Mouse (Mus musculus) midbrain, embryonic 14.5 days (tissue): ENCODE data around the gene Nckap1. TPM values are rescaled to one million over a fixed set of nuclear protein-coding genes. Genes with fewer than 3 reads are reported as not detected.

Experiments used
- ATAC-seq: fragments of 200-750 bp; cut with Nextera tagmentation; 2 replicates; pipeline ENCODE4 v1.8.0; 2017; ENCODE audit warnings: moderate number of reproducible peaks, moderate library complexity; ENCODE audit not compliant: low FRiP score, low TSS enrichment
- DNase-seq: peaks from one replicate; pipeline ENCODE4 v3.0.0-alpha.2; 2015
- H3K27ac ChIP-seq: fragments of 300-500 bp; sonication (generic); replicated peaks from 2 replicates; pipeline ENCODE4 v1.5.1; 2014; ENCODE audit warnings: mild to moderate bottlenecking, low read depth, low read length, moderate library complexity
- H3K27me3 ChIP-seq: fragments of 300-500 bp; sonication (generic); 2 replicates; pipeline ENCODE4 v1.6.1; 2014; ENCODE audit warnings: low read length, control low read depth, mixed read lengths; ENCODE audit not compliant: control insufficient read depth, insufficient read depth
- H3K36me3 ChIP-seq: fragments of 300-500 bp; sonication (generic); 2 replicates; pipeline ENCODE4 v1.6.1; 2014; ENCODE audit warnings: low read length, control low read depth; ENCODE audit not compliant: control insufficient read depth, insufficient read depth
- H3K4me1 ChIP-seq: fragments of 300-500 bp; sonication (generic); 2 replicates; pipeline ENCODE4 v1.6.1; 2014; ENCODE audit warnings: mild to moderate bottlenecking, antibody characterized with exemption, low read length, control low read depth; ENCODE audit not compliant: control insufficient read depth, insufficient read depth
- H3K4me2 ChIP-seq: fragments of 300-500 bp; sonication (generic); 2 replicates; pipeline ENCODE4 v1.6.1; 2014; ENCODE audit warnings: mild to moderate bottlenecking, low read length, moderate library complexity
- H3K4me3 ChIP-seq: fragments of 300-500 bp; sonication (generic); replicated peaks from 2 replicates; pipeline ENCODE4 v1.5.1; 2014; ENCODE audit warnings: low read depth, low read length
- H3K9ac ChIP-seq: fragments of 300-500 bp; sonication (generic); replicated peaks from 2 replicates; pipeline ENCODE4 v1.6.1; 2014; ENCODE audit warnings: mild to moderate bottlenecking, low read length, moderate library complexity
- H3K9me3 ChIP-seq: fragments of 300-500 bp; sonication (generic); 2 replicates; pipeline ENCODE4 v1.6.1; 2016; ENCODE audit warnings: low read length, control low read depth, mixed read lengths; ENCODE audit not compliant: control insufficient read depth
- WGBS: fragments of 180-500 bp; shearing (Covaris S2); extraction: QIAGEN DNeasy Blood & Tissue Kit; methylation state at CpG from one replicate; pipeline ENCODE4 v1.1.7; 2014; 5-methylcytosine and 5-hydroxymethylcytosine counted together
- polyA plus RNA-seq: library from polyadenylated mRNA; unstranded; fragments of >200 nt; fragmentation: Nextera tagmentation; extraction: Ambion mirVana; gene quantifications from 2 replicates; pipeline ENCODE4 v1.2.1, GENCODE M21; 2014

Nckap1 gene
- polyA plus RNA-seq: 82.3 and 94.7 TPM in 2 replicates

DNA sequence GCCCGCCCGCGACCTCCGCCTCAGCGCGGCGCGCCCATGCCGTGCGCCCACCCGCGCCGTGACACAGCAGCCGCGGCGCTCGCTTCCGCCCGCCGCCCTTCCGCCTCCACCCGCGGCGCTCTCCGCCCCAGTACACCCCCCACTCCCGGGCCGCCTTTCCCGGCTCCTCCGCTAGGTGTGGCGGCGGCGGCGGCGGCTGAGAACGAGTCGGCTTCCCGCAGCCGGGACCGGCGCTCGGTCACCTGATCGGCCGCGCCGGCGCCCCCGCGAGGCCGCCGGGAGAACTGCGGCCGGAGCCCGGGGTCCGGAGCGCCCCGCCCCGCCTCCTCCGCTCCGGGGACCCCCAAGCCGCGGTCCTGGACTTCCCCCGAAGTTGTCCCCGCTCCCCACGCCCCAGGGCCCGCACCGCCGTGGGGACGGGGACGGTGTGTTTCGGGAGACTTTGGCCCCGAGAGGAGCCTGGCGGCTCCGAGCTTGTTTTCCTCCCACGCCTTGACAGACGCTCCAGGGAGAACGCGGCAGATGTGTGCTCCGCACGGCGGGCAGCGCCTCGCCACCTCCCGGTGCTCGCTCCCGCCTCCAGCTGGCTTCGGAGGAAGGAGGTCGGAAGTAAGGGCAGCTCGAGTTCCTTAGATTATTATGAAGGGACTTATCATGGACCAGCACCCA lies at the start of gene Nckap1:
Nckap1 (minus strand) TSS at position 338 of the 669 bp plus-strand sequence.
- WGBS: under 1% methylated on average over 73 of the region's 88 CpGs
- Histone ChIP-seq H3K36me3 (no peaks in the 10 kb centered on the region), H3K27me3 (no peaks in the 10 kb centered on the region), H3K9me3 (no peaks in the 10 kb centered on the region), H3K4me3 (peak within 1 kb of the TSS; percentile 86), H3K9ac (peak within 1 kb of the TSS; percentile 99), H3K4me2 (peak within 1 kb of the TSS; percentile 81), H3K4me1 (peaks cover 16% of the 10 kb centered on the region), H3K27ac (peak within 1 kb of the TSS; percentile 98)
- peak; percentile 93 for DNase-seq
- ATAC-seq: peak; percentile 95

DNA sequence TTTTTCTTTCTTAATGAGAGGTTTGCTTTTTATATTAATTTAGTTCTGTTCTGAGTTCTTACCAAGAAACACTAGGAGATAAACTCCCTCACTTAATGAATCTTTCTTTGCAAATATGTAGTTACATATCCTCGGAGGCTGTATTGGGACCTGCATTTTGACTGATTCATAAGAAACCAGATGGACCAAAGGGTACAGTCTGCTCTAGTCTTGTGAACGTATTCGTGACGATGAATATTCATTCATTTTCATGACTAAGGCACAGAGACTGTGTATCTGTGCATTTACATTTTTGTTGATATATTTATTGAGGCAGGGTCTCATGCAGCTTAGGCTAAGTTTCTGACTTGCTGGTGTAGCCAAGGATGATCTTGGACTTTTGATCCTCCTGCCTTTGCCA lies 43.3 kb upstream of the Nckap1 start:
- Histone ChIP-seq H3K4me2 (no peak overlapping the region), H3K4me1 (no peaks in the 10 kb centered on the region), H3K27ac (no peak overlapping the region), H3K27me3 (no peaks in the 10 kb centered on the region), H3K36me3 (peaks cover 14% of the 10 kb centered on the region; the same call in 1 of the 2 replicates), H3K9ac (no peak overlapping the region), H3K9me3 (no peaks in the 10 kb centered on the region), H3K4me3 (no peak overlapping the region)
- DNase-seq (no peak), ATAC-seq (no peak)
- WGBS: 96% methylated on average over 4 of the region's 4 CpGs

DNA sequence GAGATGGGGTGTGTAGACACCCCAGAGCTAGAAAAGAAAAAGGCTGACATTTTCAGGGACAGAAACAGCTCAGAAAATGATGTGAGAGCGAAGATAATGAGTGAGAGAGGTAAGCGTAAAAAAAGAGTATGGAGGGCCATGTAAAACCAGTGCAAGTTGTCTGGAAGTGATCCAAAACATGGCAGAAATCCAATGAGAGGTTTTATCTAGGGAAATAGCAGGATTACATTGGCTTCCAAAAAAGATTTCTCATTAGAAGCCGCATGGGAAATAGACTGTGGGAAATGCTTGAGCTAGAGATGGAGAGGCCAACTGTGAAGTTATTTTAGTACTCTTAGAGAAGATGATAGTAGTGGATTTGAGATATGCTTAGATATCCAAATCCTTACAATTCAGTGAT lies 40.7 kb upstream of the Nckap1 start:
- no peaks in the 10 kb centered on the region for H3K9me3 ChIP-seq
- 94% methylated on average over 3 of the region's 3 CpGs for WGBS
- ATAC-seq (no peak), DNase-seq (no peak)
- H3K27ac ChIP-seq: no peak overlapping the region
- no peaks in the 10 kb centered on the region for H3K27me3 ChIP-seq
- H3K36me3 ChIP-seq: peaks cover 14% of the 10 kb centered on the region; the same call in 1 of the 2 replicates
- H3K4me1 ChIP-seq: peaks cover 7% of the 10 kb centered on the region
- no peak overlapping the region for H3K4me2 ChIP-seq
- no peak overlapping the region for H3K4me3 ChIP-seq
- no peak overlapping the region for H3K9ac ChIP-seq

DNA sequence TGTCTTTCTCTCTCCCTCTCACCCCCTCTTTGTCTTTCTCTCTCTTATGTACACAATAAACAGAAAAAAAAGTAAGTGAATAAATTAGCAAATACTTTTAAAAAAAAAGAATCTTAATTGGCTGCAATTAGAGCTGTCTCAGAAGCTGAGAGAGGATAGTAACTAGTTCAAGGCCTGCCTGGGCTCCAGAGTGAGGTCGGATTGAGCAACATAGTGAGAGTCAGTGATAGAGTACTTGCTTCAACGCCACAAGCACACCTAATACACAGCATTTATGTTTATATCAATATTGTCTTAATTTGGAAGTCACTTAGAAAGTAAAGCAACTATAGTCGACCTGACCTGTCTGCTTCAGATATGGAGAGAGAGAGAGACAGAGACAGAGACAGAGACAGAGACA lies 37.8 kb upstream of the Nckap1 start:
- no peak for ATAC-seq
- 90% methylated on average over 3 of the region's 3 CpGs for WGBS
- H3K4me2 ChIP-seq: no peak overlapping the region

DNA sequence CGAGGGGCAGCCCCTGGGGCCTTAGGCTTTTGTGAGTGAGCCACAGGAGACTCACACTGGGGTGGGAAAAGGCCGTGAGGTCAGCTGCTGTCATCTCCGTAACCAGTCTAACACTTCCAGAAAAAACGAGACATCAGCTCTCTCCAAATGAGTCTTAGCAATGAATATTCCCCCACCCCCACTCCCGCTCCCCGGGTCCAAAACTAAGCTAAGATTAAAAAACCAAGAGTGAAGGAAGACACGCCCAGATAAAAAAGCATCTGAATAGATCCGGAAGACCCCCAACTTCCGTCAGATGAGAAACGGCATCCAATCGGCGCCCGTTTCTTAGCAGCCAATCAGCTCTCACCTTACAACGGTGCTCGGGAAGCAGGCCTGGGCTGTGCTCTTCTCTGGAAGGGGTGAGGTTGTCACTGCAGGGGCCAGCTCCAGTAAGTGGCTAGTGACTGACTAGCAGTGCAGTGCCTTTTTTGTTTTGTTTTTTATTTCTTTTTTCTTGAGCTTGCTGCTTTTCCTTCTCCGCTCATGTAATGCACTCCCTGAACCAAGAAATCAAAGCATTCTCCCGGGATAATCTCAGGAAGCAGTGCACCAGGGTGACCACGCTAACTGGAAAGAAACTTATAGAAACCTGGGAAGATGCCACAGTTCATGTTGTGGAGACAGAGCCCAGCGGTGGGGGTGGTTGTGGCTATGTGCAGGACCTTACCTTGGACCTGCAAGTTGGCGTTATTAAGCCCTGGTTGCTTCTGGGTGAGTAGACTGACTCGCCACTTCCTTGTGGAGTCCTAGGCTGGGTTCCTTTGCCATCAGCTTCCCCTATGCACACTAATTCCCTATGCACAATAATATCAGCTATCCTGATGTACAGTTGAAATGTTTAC lies 35.9 kb upstream of the Nckap1 start, which contains the start of the genes Dusp19 and Nup35:
Dusp19 (plus strand) TSS at position 192 of the 884 bp plus-strand sequence.
Nup35 (plus strand) TSS at position 383 of the 884 bp plus-strand sequence.
- WGBS: 2% methylated on average over 21 of the region's 21 CpGs
- peak within 1 kb of the TSS; percentile 51 for H3K4me3 ChIP-seq
- peak; percentile 96 for DNase-seq
- H3K9ac ChIP-seq: peak within 1 kb of the TSS; percentile 60
- no peaks in the 10 kb centered on the region for H3K9me3 ChIP-seq
- H3K4me1 ChIP-seq: peaks cover 11% of the 10 kb centered on the region
- ATAC-seq: peak; percentile 99
- H3K36me3 ChIP-seq: no peaks in the 10 kb centered on the region
- H3K27me3 ChIP-seq: no peaks in the 10 kb centered on the region
- H3K27ac ChIP-seq: peak within 1 kb of the TSS; percentile 81
- peak within 1 kb of the TSS; percentile 69 for H3K4me2 ChIP-seq

More for the DNA sequence above, 37.8 kb upstream of the Nckap1 start:
- no peak overlapping the region for H3K9ac ChIP-seq
- no peak for DNase-seq
- H3K9me3 ChIP-seq: no peaks in the 10 kb centered on the region
- H3K27me3 ChIP-seq: no peaks in the 10 kb centered on the region
- peaks cover 3% of the 10 kb centered on the region; the same call in 1 of the 2 replicates for H3K36me3 ChIP-seq
- no peak overlapping the region for H3K27ac ChIP-seq
- no peak overlapping the region for H3K4me3 ChIP-seq
- peaks cover 11% of the 10 kb centered on the region for H3K4me1 ChIP-seq

DNA sequence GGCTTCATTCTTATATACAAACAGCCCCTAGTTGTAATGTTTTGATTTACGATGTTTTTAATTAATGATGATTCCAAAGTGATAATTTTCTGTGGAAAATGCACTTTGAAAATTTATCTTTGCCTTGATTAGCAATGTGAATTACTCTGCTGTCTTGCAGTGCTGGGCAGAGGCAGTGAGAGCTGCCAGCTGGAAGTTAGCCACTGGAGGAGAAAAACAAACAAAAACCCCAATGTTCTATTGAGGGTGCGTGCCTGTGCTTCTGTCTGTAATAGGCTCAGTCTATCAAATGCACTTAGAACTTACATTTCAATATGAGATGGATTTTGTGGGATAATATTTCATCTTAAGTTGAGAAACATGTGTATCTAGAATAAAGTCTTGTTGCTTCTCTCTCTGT lies 31.6 kb upstream of the Nckap1 start:
- Histone ChIP-seq H3K27ac (no peak overlapping the region), H3K27me3 (no peaks in the 10 kb centered on the region), H3K4me3 (no peak overlapping the region), H3K9me3 (no peaks in the 10 kb centered on the region), H3K4me2 (no peak overlapping the region), H3K36me3 (no peaks in the 10 kb centered on the region), H3K4me1 (peaks cover 6% of the 10 kb centered on the region), H3K9ac (no peak overlapping the region)
- DNase-seq (peak; percentile 9), ATAC-seq (no peak)
- 71% methylated on average over 2 of the region's 2 CpGs for WGBS

DNA sequence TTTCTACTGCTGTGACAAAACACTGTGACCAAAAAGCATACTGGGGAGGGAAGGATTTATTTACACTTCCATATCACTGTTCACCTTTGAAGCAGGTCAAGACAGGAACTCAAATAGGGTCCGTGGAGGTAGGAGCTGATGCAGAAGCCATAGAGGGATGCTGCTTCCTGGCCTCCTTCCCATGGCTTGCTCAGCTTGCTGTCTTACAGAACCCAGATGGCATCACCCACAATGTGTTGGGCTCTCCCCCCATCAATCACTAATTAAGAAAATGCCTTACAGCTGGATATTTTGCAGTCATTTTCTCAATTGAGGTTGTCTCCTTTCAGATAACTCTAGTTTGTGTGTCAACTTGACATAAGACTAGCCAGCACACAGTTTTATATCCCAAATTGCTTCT lies 31.1 kb upstream of the Nckap1 start:
- no peaks in the 10 kb centered on the region for H3K36me3 ChIP-seq
- H3K4me2 ChIP-seq: no peak overlapping the region
- ATAC-seq: no peak
- 83% methylated on average over 1 of the region's 1 CpGs for WGBS
- H3K9me3 ChIP-seq: no peaks in the 10 kb centered on the region
- peaks cover 4% of the 10 kb centered on the region; the same call in 1 of the 2 replicates for H3K4me1 ChIP-seq
- DNase-seq: no peak
- H3K9ac ChIP-seq: no peak overlapping the region
- H3K27ac ChIP-seq: no peak overlapping the region
- H3K27me3 ChIP-seq: no peaks in the 10 kb centered on the region
- no peak overlapping the region for H3K4me3 ChIP-seq

DNA sequence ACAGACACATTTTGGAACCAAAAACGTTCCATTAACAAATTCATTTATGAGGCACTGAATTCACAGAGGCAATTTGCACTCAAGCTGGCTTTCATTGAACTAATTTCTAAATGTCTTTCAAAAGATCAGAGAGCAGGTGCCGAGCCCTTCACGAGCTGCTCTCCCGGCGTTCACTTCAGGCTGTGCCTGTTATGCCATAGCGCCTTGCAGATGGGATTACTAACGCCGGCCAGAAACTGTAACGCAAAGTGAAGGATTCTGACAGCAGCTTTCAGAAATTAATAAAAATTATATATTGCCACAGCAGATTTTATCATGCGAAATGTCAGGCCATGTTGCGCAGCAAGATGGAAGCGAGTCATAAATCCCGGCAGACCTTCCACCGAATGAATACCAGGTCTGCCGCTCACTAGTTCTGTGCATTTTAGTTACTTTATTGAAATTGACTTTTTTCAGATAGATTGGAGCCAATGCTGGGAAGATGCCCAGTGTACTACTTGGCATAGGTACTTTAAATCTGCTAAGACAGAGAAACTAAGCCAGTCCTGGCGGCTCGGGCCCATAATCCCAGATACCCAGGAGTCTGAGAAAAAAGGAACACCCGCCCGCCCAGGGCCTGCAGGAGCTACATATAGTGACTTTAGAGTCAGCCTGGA lies 22.7 kb upstream of the Nckap1 start:
- no peaks in the 10 kb centered on the region for H3K4me1 ChIP-seq
- WGBS: 85% methylated on average over 19 of the region's 19 CpGs
- DNase-seq: no peak
- no peaks in the 10 kb centered on the region for H3K27me3 ChIP-seq
- H3K4me2 ChIP-seq: no peak overlapping the region
- H3K9ac ChIP-seq: no peak overlapping the region
- no peak for ATAC-seq
- H3K27ac ChIP-seq: no peak overlapping the region
- H3K36me3 ChIP-seq: no peaks in the 10 kb centered on the region
- no peaks in the 10 kb centered on the region for H3K9me3 ChIP-seq
- H3K4me3 ChIP-seq: no peak overlapping the region
